In genomic region chr8:125049826-125050225, GRCm38 (mm10) we compare ENCODE assay signal across 28 mouse cellular contexts. TPM values are rescaled to one million over a fixed set of nuclear protein-coding genes. Genes with fewer than 3 reads are reported as not detected.
"Had no signal": no experiment of that assay in that cellular context is flagged by ENCODE, and none has a peak within 500 bp of the region (broad histone marks: within the 10 kb centered on the region; RNA-seq: fewer than 3 reads in every experiment).

No protein-coding gene starts in this region.

- H3K4me3 ChIP-seq: limb, embryonic 10.5 days; limb, embryonic 12.5 days; limb, embryonic 13.5 days; limb, embryonic 15.5 days; liver, embryonic 12.5 days; liver, embryonic 13.5 days; liver, embryonic 15.5 days; lung, embryonic 15.5 days; megakaryocyte, embryonic 14.5 days; midbrain, embryonic 10.5 days; midbrain, embryonic 12.5 days; midbrain, embryonic 13.5 days; midbrain, embryonic 15.5 days; myocyte; neural tube, embryonic 12.5 days had no signal

- DNase-seq: left cerebral cortex, postnatal 4 days; liver; liver, embryonic 13.5 days; liver, postnatal 0 days; lung, adult 18-20 months; lung, adult 2 months; lung, embryonic 14.5 days; lung, postnatal 10 days; lung, postnatal 14 days; lung, postnatal 36 days; midbrain, embryonic 14.5 days had no signal

- H3K4me1 ChIP-seq: liver, embryonic 12.5 days; liver, embryonic 13.5 days had no signal

- H3K27ac ChIP-seq: limb, embryonic 10.5 days; limb, embryonic 12.5 days; limb, embryonic 13.5 days; limb, embryonic 15.5 days; liver, embryonic 12.5 days; liver, embryonic 13.5 days; liver, embryonic 14.5 days; liver, embryonic 15.5 days; lung, embryonic 15.5 days; macrophage; midbrain, embryonic 10.5 days; midbrain, embryonic 12.5 days; midbrain, embryonic 13.5 days; midbrain, embryonic 15.5 days; neural tube, embryonic 12.5 days had no signal

- H3K9me3 ChIP-seq: limb, embryonic 10.5 days; limb, embryonic 12.5 days; limb, embryonic 13.5 days; limb, embryonic 15.5 days; liver, embryonic 12.5 days; liver, embryonic 13.5 days; liver, embryonic 15.5 days; lung, embryonic 15.5 days; midbrain, embryonic 15.5 days had no signal

- H3K36me3 ChIP-seq: limb, embryonic 10.5 days; limb, embryonic 12.5 days; limb, embryonic 13.5 days; limb, embryonic 15.5 days; liver, embryonic 12.5 days; liver, embryonic 13.5 days; liver, embryonic 15.5 days; lung, embryonic 15.5 days; midbrain, embryonic 10.5 days; midbrain, embryonic 12.5 days; midbrain, embryonic 13.5 days; midbrain, embryonic 15.5 days; neural tube, embryonic 12.5 days had no signal

- H3K9ac ChIP-seq: limb, embryonic 12.5 days; limb, embryonic 13.5 days; limb, embryonic 15.5 days; liver, embryonic 12.5 days; liver, embryonic 13.5 days; liver, embryonic 14.5 days; liver, embryonic 15.5 days; liver, postnatal 0 days; lung, embryonic 14.5 days; lung, embryonic 15.5 days; midbrain, embryonic 12.5 days; midbrain, embryonic 13.5 days; midbrain, embryonic 15.5 days; neural tube, embryonic 12.5 days had no signal

RNA-seq across cellular contexts. Expression of gene Disc1, which starts 4.2 kb away (rescaled TPM):
- total RNA-seq: megakaryocyte-erythroid progenitor cell, adult 5-6 weeks had no signal
